Mouse (Mus musculus): Measurements from ENCODE around the gene Vmn2r69.

The Vmn2r69 gene

GRCm38 (mm10) chr7:85415820-85416219 lies at the start of gene Vmn2r69:
Gene Vmn2r69 (minus strand): TSS chr7:85415920.
- DNase-seq (ENCODE audit: low spot score in 2 of 2): no peak
